Mouse (Mus musculus): ENCODE data around the gene Fam189a2. TPM values are rescaled to one million over a fixed set of nuclear protein-coding genes. Genes with fewer than 3 reads are reported as not detected.

Gene Fam189a2
- polyA plus RNA-seq, 1 experiment = 20.3 TPM

- Histone ChIP-seq H3K4me3 (ENCODE audit: insufficient read depth, low read length) (no peak overlapping the region), H3K4me1 (ENCODE audit: control insufficient read depth, insufficient read depth, low read length) (peaks cover 5% of the 10 kb centered on the region; the same call in 1 of the 2 replicates), H3K27ac (ENCODE audit: insufficient read depth, low read length) (no peak overlapping the region)
- no peak for TF ChIP-seq CTCF (IDR thresholded peaks at IDR 0.05; ENCODE audit: extremely low read depth, insufficient read depth, low read length)
- no peak for TF ChIP-seq POLR2A (IDR thresholded peaks at IDR 0.05; ENCODE audit: extremely low read depth, insufficient read depth, low read length)
Observed at GRCm38 (mm10) chr19:23967156-23967555, 63.7 kb downstream of the Fam189a2 start.

GRCm38 (mm10) chr19:23966376-23966775, 64.4 kb downstream of the Fam189a2 start:
- peaks cover 5% of the 10 kb centered on the region; the same call in 1 of the 2 replicates for H3K4me1 ChIP-seq (ENCODE audit: control insufficient read depth, insufficient read depth, low read length)
- H3K27ac ChIP-seq (ENCODE audit: insufficient read depth, low read length) = no peak overlapping the region
- H3K4me3 ChIP-seq (ENCODE audit: insufficient read depth, low read length) = no peak overlapping the region
- no peak for TF ChIP-seq POLR2A (IDR thresholded peaks at IDR 0.05; ENCODE audit: extremely low read depth, insufficient read depth, low read length)
- no peak for TF ChIP-seq CTCF (IDR thresholded peaks at IDR 0.05; ENCODE audit: extremely low read depth, insufficient read depth, low read length)

GRCm38 (mm10) chr19:23964401-23964910, 66.4 kb downstream of the Fam189a2 start:
- Histone ChIP-seq H3K27ac (ENCODE audit: insufficient read depth, low read length) (no peak overlapping the region), H3K4me3 (ENCODE audit: insufficient read depth, low read length) (no peak overlapping the region), H3K4me1 (ENCODE audit: control insufficient read depth, insufficient read depth, low read length) (peaks cover 5% of the 10 kb centered on the region; the same call in 1 of the 2 replicates)
- TF ChIP-seq POLR2A (IDR thresholded peaks at IDR 0.05; ENCODE audit: extremely low read depth, insufficient read depth, low read length) (no peak), CTCF (IDR thresholded peaks at IDR 0.05; ENCODE audit: extremely low read depth, insufficient read depth, low read length) (no peak)

- TF ChIP-seq CTCF (IDR thresholded peaks at IDR 0.05; ENCODE audit: extremely low read depth, insufficient read depth, low read length) = peak; percentile 94
- TF ChIP-seq POLR2A (IDR thresholded peaks at IDR 0.05; ENCODE audit: extremely low read depth, insufficient read depth, low read length) = no peak
- Histone ChIP-seq H3K27ac (ENCODE audit: insufficient read depth, low read length) (no peak overlapping the region), H3K4me3 (ENCODE audit: insufficient read depth, low read length) (no peak overlapping the region), H3K4me1 (ENCODE audit: control insufficient read depth, insufficient read depth, low read length) (no peaks in the 10 kb centered on the region)
Observed at GRCm38 (mm10) chr19:23961516-23961915, 69.3 kb downstream of the Fam189a2 start.

GRCm38 (mm10) chr19:23960831-23961447, 69.9 kb downstream of the Fam189a2 start:
- H3K4me1 ChIP-seq (ENCODE audit: control insufficient read depth, insufficient read depth, low read length) = no peaks in the 10 kb centered on the region
- H3K4me3 ChIP-seq (ENCODE audit: insufficient read depth, low read length) = no peak overlapping the region
- H3K27ac ChIP-seq (ENCODE audit: insufficient read depth, low read length) = no peak overlapping the region
- no peak for TF ChIP-seq POLR2A (IDR thresholded peaks at IDR 0.05; ENCODE audit: extremely low read depth, insufficient read depth, low read length)

- H3K27ac ChIP-seq (ENCODE audit: insufficient read depth, low read length) = no peak overlapping the region
- no peak for TF ChIP-seq POLR2A (IDR thresholded peaks at IDR 0.05; ENCODE audit: extremely low read depth, insufficient read depth, low read length)
- TF ChIP-seq CTCF (IDR thresholded peaks at IDR 0.05; ENCODE audit: extremely low read depth, insufficient read depth, low read length) = no peak
- no peaks in the 10 kb centered on the region for H3K4me1 ChIP-seq (ENCODE audit: control insufficient read depth, insufficient read depth, low read length)
- H3K4me3 ChIP-seq (ENCODE audit: insufficient read depth, low read length) = no peak overlapping the region
Observed at GRCm38 (mm10) chr19:23960275-23960674, 70.5 kb downstream of the Fam189a2 start.

- no peak for TF ChIP-seq POLR2A (IDR thresholded peaks at IDR 0.05; ENCODE audit: extremely low read depth, insufficient read depth, low read length)
- no peak for TF ChIP-seq CTCF (IDR thresholded peaks at IDR 0.05; ENCODE audit: extremely low read depth, insufficient read depth, low read length)
- Histone ChIP-seq H3K4me1 (ENCODE audit: control insufficient read depth, insufficient read depth, low read length) (no peaks in the 10 kb centered on the region), H3K4me3 (ENCODE audit: insufficient read depth, low read length) (no peak overlapping the region), H3K27ac (ENCODE audit: insufficient read depth, low read length) (no peak overlapping the region)
Observed at GRCm38 (mm10) chr19:23959870-23960269, 70.9 kb downstream of the Fam189a2 start.

- H3K4me1 ChIP-seq (ENCODE audit: control insufficient read depth, insufficient read depth, low read length) = no peaks in the 10 kb centered on the region
- no peak for TF ChIP-seq POLR2A (IDR thresholded peaks at IDR 0.05; ENCODE audit: extremely low read depth, insufficient read depth, low read length)
- peak; percentile 37; the same call in 1 of the 2 replicates for TF ChIP-seq CTCF (IDR thresholded peaks at IDR 0.05; ENCODE audit: extremely low read depth, insufficient read depth, low read length)
- no peak overlapping the region for H3K27ac ChIP-seq (ENCODE audit: insufficient read depth, low read length)
- H3K4me3 ChIP-seq (ENCODE audit: insufficient read depth, low read length) = no peak overlapping the region
Observed at GRCm38 (mm10) chr19:23958925-23959324, 71.9 kb downstream of the Fam189a2 start.

- Histone ChIP-seq H3K4me1 (ENCODE audit: control insufficient read depth, insufficient read depth, low read length) (no peaks in the 10 kb centered on the region), H3K27ac (ENCODE audit: insufficient read depth, low read length) (no peak overlapping the region), H3K4me3 (ENCODE audit: insufficient read depth, low read length) (no peak overlapping the region)
- TF ChIP-seq POLR2A (IDR thresholded peaks at IDR 0.05; ENCODE audit: extremely low read depth, insufficient read depth, low read length) (no peak), CTCF (IDR thresholded peaks at IDR 0.05; ENCODE audit: extremely low read depth, insufficient read depth, low read length) (no peak)
Observed at GRCm38 (mm10) chr19:23957563-23957962, 73.3 kb downstream of the Fam189a2 start.

GRCm38 (mm10) chr19:23956299-23956975, 74.4 kb downstream of the Fam189a2 start:
- no peak for TF ChIP-seq CTCF (IDR thresholded peaks at IDR 0.05; ENCODE audit: extremely low read depth, insufficient read depth, low read length)
- no peak for TF ChIP-seq POLR2A (IDR thresholded peaks at IDR 0.05; ENCODE audit: extremely low read depth, insufficient read depth, low read length)
- no peaks in the 10 kb centered on the region for H3K4me1 ChIP-seq (ENCODE audit: control insufficient read depth, insufficient read depth, low read length)
- H3K4me3 ChIP-seq (ENCODE audit: insufficient read depth, low read length) = no peak overlapping the region
- no peak overlapping the region for H3K27ac ChIP-seq (ENCODE audit: insufficient read depth, low read length)

Data from cortical plate, adult 2 months (tissue).